Mouse (Mus musculus) forebrain, embryonic 12.5 days (tissue): ENCODE measurements around the gene Flnb. TPM values are rescaled to one million over a fixed set of nuclear protein-coding genes. Genes with fewer than 3 reads are reported as not detected.

ENCODE experiments used
- ATAC-seq: fragments of 200-750 bp; cut with Nextera tagmentation; 2 replicates; pipeline ENCODE4 v1.8.0; 2017; ENCODE audit warnings: moderate TSS enrichment; ENCODE audit not compliant: low FRiP score
- H3K27ac ChIP-seq: fragments of 300-500 bp; sonication (generic); 2 replicates; pipeline ENCODE4 v1.5.1; 2016; ENCODE audit warnings: mild to moderate bottlenecking
- H3K27me3 ChIP-seq: fragments of 300-500 bp; sonication (generic); 2 replicates; pipeline ENCODE4 v1.6.1; 2016; ENCODE audit warnings: mild to moderate bottlenecking
- H3K36me3 ChIP-seq: fragments of 300-500 bp; sonication (generic); replicated peaks from 2 replicates; pipeline ENCODE4 v1.6.1; 2016; ENCODE audit warnings: mild to moderate bottlenecking
- H3K4me1 ChIP-seq: fragments of 300-500 bp; sonication (generic); 2 replicates; pipeline ENCODE4 v1.6.1; 2016
- H3K4me2 ChIP-seq: fragments of 300-500 bp; sonication (generic); 2 replicates; pipeline ENCODE4 v1.6.1; 2016; ENCODE audit warnings: mild to moderate bottlenecking, moderate library complexity
- H3K4me3 ChIP-seq: fragments of 300-500 bp; sonication (generic); replicated peaks from 2 replicates; pipeline ENCODE4 v1.5.1; 2016; ENCODE audit warnings: mild to moderate bottlenecking
- H3K9ac ChIP-seq: fragments of 300-500 bp; sonication (generic); 2 replicates; pipeline ENCODE4 v1.6.1; 2016; ENCODE audit warnings: mild to moderate bottlenecking
- H3K9me3 ChIP-seq: fragments of 300-500 bp; sonication (generic); 2 replicates; pipeline ENCODE4 v1.6.1; 2016
- WGBS: fragments of 180-500 bp; shearing (Covaris S2); methylation state at CpG from one replicate; pipeline ENCODE4 v1.1.7; 2016; 5-methylcytosine and 5-hydroxymethylcytosine counted together
- polyA plus RNA-seq: library from polyadenylated mRNA; unstranded; fragments of >200 nt; fragmentation: Nextera tagmentation; extraction: Ambion mirVana; gene quantifications from 2 replicates; pipeline ENCODE4 v1.2.1, GENCODE M21; 2016

Flnb gene
- polyA plus RNA-seq, 1 experiment from 2014 or later: 21.3 TPM

- no peak for ATAC-seq
- WGBS: 71% methylated on average over 4 of the region's 4 CpGs
- H3K27ac ChIP-seq: no peak overlapping the region
These were observed 10.0 kb upstream of the Flnb start for GRCm38 (mm10) chr14:7807711-7808110.

GRCm38 (mm10) chr14:7808501-7808981 is 9.2 kb upstream of the Flnb start:
- Histone ChIP-seq H3K27ac (no peak overlapping the region), H3K36me3 (no peaks in the 10 kb centered on the region), H3K9me3 (no peaks in the 10 kb centered on the region), H3K4me2 (no peak overlapping the region), H3K27me3 (no peaks in the 10 kb centered on the region), H3K4me1 (no peaks in the 10 kb centered on the region), H3K9ac (no peak overlapping the region), H3K4me3 (no peak overlapping the region)
- WGBS: 76% methylated on average over 11 of the region's 11 CpGs
- no peak for ATAC-seq

More at GRCm38 (mm10) chr14:7807711-7808110, 10.0 kb upstream of the Flnb start:
- Histone ChIP-seq H3K27me3 (no peaks in the 10 kb centered on the region), H3K4me3 (no peak overlapping the region), H3K9me3 (no peaks in the 10 kb centered on the region), H3K4me1 (no peaks in the 10 kb centered on the region), H3K9ac (no peak overlapping the region), H3K36me3 (no peaks in the 10 kb centered on the region), H3K4me2 (no peak overlapping the region)

DNA sequence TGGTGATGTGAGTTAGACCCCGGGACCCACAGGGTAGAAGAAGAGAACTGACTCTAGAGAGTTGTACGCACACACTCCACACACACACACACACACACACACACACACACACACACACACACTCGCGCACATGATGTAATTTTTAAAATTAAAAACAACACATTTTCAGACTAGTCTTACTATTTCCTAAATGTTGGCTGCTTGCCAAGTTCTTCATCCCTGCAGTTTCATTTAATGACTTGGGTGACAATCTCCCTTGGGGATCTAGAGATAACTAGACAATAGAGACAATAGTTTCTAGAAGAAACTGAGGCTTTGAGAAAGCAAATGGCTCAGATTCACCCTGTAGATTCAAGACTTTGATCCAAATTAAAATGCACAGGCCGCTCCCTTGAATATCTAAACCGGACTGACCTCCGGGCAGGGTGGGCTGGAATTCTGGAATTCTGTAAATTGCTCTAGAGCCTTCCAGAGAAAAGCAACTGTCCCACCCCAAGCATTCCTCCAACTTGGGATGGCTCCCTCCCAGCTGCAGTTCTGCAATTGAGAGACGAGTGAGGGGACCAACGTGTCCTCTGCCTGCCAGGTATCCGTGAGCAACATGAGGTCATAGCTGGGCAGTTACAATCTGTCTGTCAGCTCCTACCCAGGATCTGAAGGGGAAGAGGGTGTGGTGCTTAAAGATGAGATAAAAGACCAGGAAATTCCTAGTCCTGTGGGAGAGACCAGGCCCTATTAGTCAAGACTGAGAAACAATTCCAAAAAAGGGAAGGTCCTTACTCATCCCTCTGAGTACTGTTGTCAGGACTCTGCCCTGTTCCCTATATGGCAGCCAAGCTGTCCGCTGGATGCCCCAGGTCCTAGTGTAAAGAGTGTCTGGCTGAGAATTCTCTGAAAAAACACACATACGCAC is 8.5 kb upstream of the Flnb start:
- H3K27me3 ChIP-seq: no peaks in the 10 kb centered on the region
- no peak overlapping the region for H3K4me3 ChIP-seq
- no peak for ATAC-seq
- H3K36me3 ChIP-seq: no peaks in the 10 kb centered on the region
- no peaks in the 10 kb centered on the region for H3K9me3 ChIP-seq
- 88% methylated on average over 12 of the region's 12 CpGs for WGBS
- H3K4me2 ChIP-seq: no peak overlapping the region
- no peak overlapping the region for H3K27ac ChIP-seq
- no peak overlapping the region for H3K9ac ChIP-seq
- H3K4me1 ChIP-seq: no peaks in the 10 kb centered on the region

- WGBS: under 1% methylated on average over 36 of the region's 36 CpGs
- peak; percentile 56 for ATAC-seq
- Histone ChIP-seq H3K4me2 (peak overlapping the region; percentile 89), H3K9me3 (no peaks in the 10 kb centered on the region), H3K27ac (no peak overlapping the region), H3K4me1 (peaks cover 41% of the 10 kb centered on the region), H3K4me3 (peak overlapping the region; percentile 70), H3K9ac (peak overlapping the region; percentile 80), H3K36me3 (no peaks in the 10 kb centered on the region), H3K27me3 (no peaks in the 10 kb centered on the region)
These were observed 835 bp downstream of the Flnb start for GRCm38 (mm10) chr14:7818463-7819121.

DNA sequence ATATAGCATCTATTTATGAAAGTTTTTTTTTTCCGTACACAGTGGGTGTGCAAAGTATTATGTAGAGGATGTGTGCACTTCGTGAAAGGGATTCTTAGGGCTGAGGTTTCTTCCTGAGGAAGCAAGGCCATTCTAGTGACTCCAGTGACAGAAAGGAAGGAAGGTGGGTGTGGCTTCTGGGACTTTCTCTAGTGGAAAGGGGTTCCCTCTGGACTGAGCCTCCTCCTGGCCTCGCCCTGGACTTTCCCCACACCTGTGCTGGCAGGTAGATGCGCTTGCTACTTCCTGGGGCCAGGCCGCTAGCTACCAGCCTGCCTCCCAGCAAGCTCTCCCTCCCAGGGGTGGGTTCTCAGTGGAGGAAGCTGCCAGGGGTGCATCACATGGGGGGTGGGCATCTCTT is 1.7 kb downstream of the Flnb start:
- H3K9me3 ChIP-seq: no peaks in the 10 kb centered on the region
- H3K27me3 ChIP-seq: no peaks in the 10 kb centered on the region
- H3K4me2 ChIP-seq: peak overlapping the region; percentile 89
- H3K4me1 ChIP-seq: peaks cover 42% of the 10 kb centered on the region
- ATAC-seq: no peak
- H3K4me3 ChIP-seq: peak overlapping the region; percentile 70
- no peaks in the 10 kb centered on the region for H3K36me3 ChIP-seq
- peak overlapping the region; percentile 80 for H3K9ac ChIP-seq
- 68% methylated on average over 5 of the region's 5 CpGs for WGBS
- no peak overlapping the region for H3K27ac ChIP-seq

DNA sequence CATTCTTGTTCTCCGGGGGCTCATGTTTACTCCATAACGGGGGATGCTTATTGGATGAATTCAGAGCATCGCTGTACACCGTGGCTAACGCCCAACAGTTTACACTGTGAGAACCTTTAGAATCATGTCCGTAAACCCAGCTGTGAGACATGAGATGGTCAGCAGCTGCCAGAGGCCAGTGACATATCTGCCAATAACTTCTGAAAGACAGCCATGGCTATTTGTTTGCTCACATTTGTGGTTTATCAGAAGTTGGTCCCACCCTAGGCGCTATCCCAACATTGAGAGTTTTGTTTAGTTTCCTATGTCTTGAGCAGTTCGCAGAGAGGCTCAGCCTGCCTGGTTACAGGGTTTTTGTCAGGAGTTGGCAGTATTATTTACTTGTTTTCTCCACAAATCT is 3.6 kb downstream of the Flnb start:
- no peak overlapping the region for H3K9ac ChIP-seq
- H3K4me3 ChIP-seq: no peak overlapping the region
- no peak for ATAC-seq
- no peaks in the 10 kb centered on the region for H3K27me3 ChIP-seq
- WGBS: 82% methylated on average over 8 of the region's 8 CpGs
- H3K27ac ChIP-seq: no peak overlapping the region
- no peak overlapping the region; the same call in 1 of the 2 replicates for H3K4me2 ChIP-seq
- peaks cover 57% of the 10 kb centered on the region for H3K4me1 ChIP-seq
- H3K9me3 ChIP-seq: no peaks in the 10 kb centered on the region
- H3K36me3 ChIP-seq: no peaks in the 10 kb centered on the region

DNA sequence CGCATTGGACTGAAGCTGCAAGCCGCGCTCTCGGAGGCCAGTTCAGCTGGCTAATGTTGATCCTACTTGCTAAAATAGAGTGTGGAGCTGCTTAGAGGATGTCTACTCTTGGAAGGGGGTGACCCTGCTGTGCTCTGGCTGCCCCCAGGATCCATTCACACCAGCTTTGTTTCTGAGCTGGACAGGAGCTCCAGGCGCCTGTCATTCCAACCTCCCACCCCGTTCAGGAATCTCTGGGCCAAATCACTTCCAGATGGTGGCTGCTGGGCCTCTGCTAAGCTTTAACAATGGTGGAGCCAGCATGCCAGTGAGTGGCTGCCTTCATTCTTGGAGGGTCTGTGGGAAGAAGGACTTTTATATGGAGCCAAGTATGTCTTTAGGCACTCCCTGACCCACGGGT is 4.9 kb downstream of the Flnb start:
- 26% methylated on average over 7 of the region's 7 CpGs for WGBS

DNA sequence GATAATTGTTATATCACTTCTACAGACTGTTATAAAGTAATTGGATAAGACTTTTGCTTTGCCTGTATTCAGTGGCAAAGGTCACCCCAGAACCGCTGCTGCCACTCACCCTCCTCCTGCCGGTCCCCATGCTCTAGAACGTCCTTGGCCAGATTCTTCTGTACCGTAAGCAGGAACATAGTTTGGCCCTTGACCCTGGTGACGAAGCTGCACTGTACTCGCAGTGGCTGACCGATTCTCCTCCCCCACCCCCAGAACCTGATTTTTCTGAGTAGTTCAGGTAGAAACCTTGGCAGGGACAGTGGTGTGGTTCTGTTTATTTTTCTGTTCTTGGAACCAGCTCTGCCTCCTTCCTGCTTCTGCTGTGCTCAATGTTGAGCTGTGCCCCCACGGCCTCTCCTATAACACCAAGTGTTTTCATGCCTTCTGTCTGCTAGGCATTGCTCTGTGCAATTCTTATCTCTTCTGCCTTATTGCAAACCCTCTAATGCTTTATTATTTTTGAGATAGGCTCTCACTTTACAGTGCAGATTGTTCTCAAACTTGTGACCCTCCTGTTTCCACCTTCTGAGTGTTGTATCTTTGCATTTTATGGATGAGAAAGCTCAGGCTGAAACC is 7.0 kb downstream of the Flnb start:
- no peak overlapping the region for H3K27ac ChIP-seq
- no peak overlapping the region for H3K9ac ChIP-seq
- ATAC-seq: no peak
- 83% methylated on average over 8 of the region's 8 CpGs for WGBS
- H3K36me3 ChIP-seq: no peaks in the 10 kb centered on the region
- no peak overlapping the region for H3K4me2 ChIP-seq
- H3K4me1 ChIP-seq: peaks cover 51% of the 10 kb centered on the region
- H3K4me3 ChIP-seq: no peak overlapping the region
- H3K27me3 ChIP-seq: no peaks in the 10 kb centered on the region
- H3K9me3 ChIP-seq: no peaks in the 10 kb centered on the region

More for the DNA sequence above, 4.9 kb downstream of the Flnb start:
- no peaks in the 10 kb centered on the region for H3K9me3 ChIP-seq
- H3K4me2 ChIP-seq: 0 out of 2 replicates have a peak overlapping the region, but pooled peaks have one; percentile 13
- no peak overlapping the region for H3K9ac ChIP-seq
- H3K27ac ChIP-seq: peak overlapping the region; percentile 54
- no peak for ATAC-seq
- no peaks in the 10 kb centered on the region for H3K27me3 ChIP-seq
- no peak overlapping the region for H3K4me3 ChIP-seq
- peaks cover 66% of the 10 kb centered on the region for H3K4me1 ChIP-seq
- H3K36me3 ChIP-seq: no peaks in the 10 kb centered on the region

- H3K4me3 ChIP-seq: no peak overlapping the region
- no peak overlapping the region for H3K9ac ChIP-seq
- H3K4me2 ChIP-seq: 0 out of 2 replicates have a peak overlapping the region, but pooled peaks have one; percentile 0
- peak; percentile 70 for ATAC-seq
- no peaks in the 10 kb centered on the region for H3K36me3 ChIP-seq
- peak overlapping the region; percentile 86 for H3K27ac ChIP-seq
- WGBS: 21% methylated on average over 10 of the region's 10 CpGs
- peaks cover 37% of the 10 kb centered on the region for H3K4me1 ChIP-seq
- H3K27me3 ChIP-seq: no peaks in the 10 kb centered on the region
- no peaks in the 10 kb centered on the region for H3K9me3 ChIP-seq
These were observed 8.6 kb downstream of the Flnb start for GRCm38 (mm10) chr14:7826151-7826937.

- no peak for ATAC-seq
- Histone ChIP-seq H3K27me3 (no peaks in the 10 kb centered on the region), H3K36me3 (no peaks in the 10 kb centered on the region), H3K4me2 (no peak overlapping the region), H3K9ac (no peak overlapping the region), H3K4me3 (no peak overlapping the region), H3K9me3 (no peaks in the 10 kb centered on the region), H3K4me1 (peaks cover 28% of the 10 kb centered on the region), H3K27ac (no peak overlapping the region)
- WGBS: 97% methylated on average over 2 of the region's 2 CpGs
These were observed 11.4 kb downstream of the Flnb start for GRCm38 (mm10) chr14:7829181-7829580.

- 55% methylated on average over 1 of the region's 1 CpGs for WGBS
- Histone ChIP-seq H3K9me3 (no peaks in the 10 kb centered on the region), H3K36me3 (no peaks in the 10 kb centered on the region), H3K27me3 (no peaks in the 10 kb centered on the region), H3K4me1 (peaks cover 9% of the 10 kb centered on the region), H3K27ac (no peak overlapping the region), H3K4me2 (no peak overlapping the region), H3K4me3 (no peak overlapping the region), H3K9ac (no peak overlapping the region)
- ATAC-seq: no peak
These were observed 14.1 kb downstream of the Flnb start for GRCm38 (mm10) chr14:7831770-7832439.
